Comparison of ENCODE assay signal across 8 mouse cellular contexts in the genomic region with DNA sequence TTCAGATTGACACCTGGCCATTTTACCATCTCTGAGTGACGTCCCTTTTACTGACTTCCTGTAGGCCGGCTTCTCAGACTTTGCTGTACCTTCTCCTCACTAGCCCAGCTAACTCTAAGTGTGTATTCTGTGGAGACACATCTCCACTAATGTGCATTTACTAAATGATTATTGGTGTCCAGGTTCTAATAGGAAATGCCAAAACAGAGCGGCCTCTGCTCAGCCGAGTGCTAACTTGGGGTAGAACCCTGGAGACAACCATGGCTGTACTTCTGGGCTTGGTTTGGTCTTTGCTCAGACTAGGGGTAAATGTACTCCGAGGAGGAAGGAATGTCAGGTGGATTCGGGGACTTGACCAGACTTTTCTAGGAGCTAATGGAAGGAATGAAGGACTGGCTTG. TPM values are rescaled to one million over a fixed set of nuclear protein-coding genes. Genes with fewer than 3 reads are reported as not detected.
DNase-seq lines count a peak whose midpoint lies in the region; ATAC-seq and TF ChIP-seq lines count a peak whose summit lies in the region.

No protein-coding gene starts in this region.

- H3K4me2 ChIP-seq in kidney, embryonic 16.5 days (replicated peaks; ENCODE audit: low read depth, low read length), result peak overlapping the region; percentile 64
- peak overlapping the region; percentile 80 for H3K4me2 ChIP-seq in embryonic facial prominence, embryonic 13.5 days
- peak overlapping the region; percentile 46 for H3K4me2 ChIP-seq in intestine, embryonic 16.5 days (ENCODE audit: low read depth, low read length)
- H3K4me2 ChIP-seq in myocyte (ENCODE audit: low read depth), result peak overlapping the region; percentile 90

- H3K4me1 ChIP-seq in kidney, embryonic 16.5 days (ENCODE audit: insufficient read depth, low read length), result peaks cover 8% of the 10 kb centered on the region; the same call in 1 of the 2 replicates
- H3K4me1 ChIP-seq in embryonic facial prominence, embryonic 13.5 days, result peaks cover 13% of the 10 kb centered on the region
- 0 out of 2 replicates have a peak, but pooled peaks cover 7% of the 10 kb centered on the region for H3K4me1 ChIP-seq in intestine, embryonic 16.5 days (ENCODE audit: control insufficient read depth, insufficient read depth, low read length)

- no peaks in the 10 kb centered on the region for H3K9me3 ChIP-seq in kidney, embryonic 16.5 days (ENCODE audit: low read length)
- no peaks in the 10 kb centered on the region for H3K9me3 ChIP-seq in embryonic facial prominence, embryonic 13.5 days
- H3K9me3 ChIP-seq in intestine, embryonic 16.5 days (ENCODE audit: control insufficient read depth, low read length), result no peaks in the 10 kb centered on the region

- WGBS in kidney, embryonic 16.5 days, result 87% methylated on average over 6 of the region's 6 CpGs
- WGBS in embryonic facial prominence, embryonic 13.5 days, result 89% methylated on average over 6 of the region's 6 CpGs
- 89% methylated on average over 6 of the region's 6 CpGs for WGBS in intestine, embryonic 16.5 days

- no peak for DNase-seq in kidney, postnatal 25 days
- DNase-seq in cerebellum, postnatal 25 days, result no peak
- no peak for DNase-seq in right cerebral cortex, postnatal 10 days (ENCODE audit: low spot score in 2 of 2)
- no peak for DNase-seq in right cerebral cortex, postnatal 14 days

- peak overlapping the region; percentile 53 for H3K27ac ChIP-seq in kidney, embryonic 16.5 days (ENCODE audit: low read length)
- H3K27ac ChIP-seq in embryonic facial prominence, embryonic 13.5 days, result peak overlapping the region; percentile 23; the same call in 1 of the 2 replicates
- peak overlapping the region; percentile 65 for H3K27ac ChIP-seq in intestine, embryonic 16.5 days (ENCODE audit: low read length)

- H3K79me2 ChIP-seq in myocyte (ENCODE audit: control insufficient read depth, insufficient read depth), result peaks cover 26% of the 10 kb centered on the region

- peak overlapping the region; percentile 50 for H3K9ac ChIP-seq in kidney, embryonic 16.5 days (replicated peaks; ENCODE audit: low read length)
- H3K9ac ChIP-seq in embryonic facial prominence, embryonic 13.5 days, result 0 out of 2 replicates have a peak overlapping the region, but pooled peaks have one; percentile 28
- peak overlapping the region; percentile 48; the same call in 1 of the 2 replicates for H3K9ac ChIP-seq in intestine, embryonic 16.5 days (ENCODE audit: low read depth, low read length)

- peak; percentile 29 for ATAC-seq in kidney, embryonic 16.5 days (ENCODE audit: low FRiP score, low TSS enrichment)
- no peak for ATAC-seq in embryonic facial prominence, embryonic 13.5 days (ENCODE audit: insufficient number of reproducible peaks, insufficient read depth, low FRiP score, low TSS enrichment, low read depth)
- ATAC-seq in intestine, embryonic 16.5 days, result no peak; the same call in none of the 2 replicates

- no peaks in the 10 kb centered on the region for H3K36me3 ChIP-seq in kidney, embryonic 16.5 days (ENCODE audit: insufficient read depth, low read length)
- no peaks in the 10 kb centered on the region for H3K36me3 ChIP-seq in embryonic facial prominence, embryonic 13.5 days
- H3K36me3 ChIP-seq in intestine, embryonic 16.5 days (ENCODE audit: control insufficient read depth, insufficient read depth, low read length), result no peaks in the 10 kb centered on the region
- H3K36me3 ChIP-seq in myocyte (ENCODE audit: control insufficient read depth, insufficient read depth), result no peaks in the 10 kb centered on the region

- H3K27me3 ChIP-seq in kidney, embryonic 16.5 days (ENCODE audit: insufficient read depth, low read length), result no peaks in the 10 kb centered on the region
- no peaks in the 10 kb centered on the region for H3K27me3 ChIP-seq in embryonic facial prominence, embryonic 13.5 days
- H3K27me3 ChIP-seq in intestine, embryonic 16.5 days (replicated peaks; ENCODE audit: control insufficient read depth, insufficient read depth, low read length), result no peaks in the 10 kb centered on the region
- no peaks in the 10 kb centered on the region for H3K27me3 ChIP-seq in myocyte (ENCODE audit: control insufficient read depth, insufficient read depth, insufficient read length)

- TF ChIP-seq POLR2A in myocyte (IDR thresholded peaks at IDR 0.05; ENCODE audit: insufficient read length, low read depth), result no peak

- H3ac ChIP-seq in myocyte (ENCODE audit: control insufficient read depth, insufficient read length), result no peak overlapping the region

- peak overlapping the region; percentile 73 for H3K4me3 ChIP-seq in kidney, embryonic 16.5 days (ENCODE audit: low read length)
- peak overlapping the region; percentile 89 for H3K4me3 ChIP-seq in embryonic facial prominence, embryonic 13.5 days
- H3K4me3 ChIP-seq in intestine, embryonic 16.5 days (ENCODE audit: low read length), result peak overlapping the region; percentile 90
- peak overlapping the region; percentile 57 for H3K4me3 ChIP-seq in myocyte

TF ChIP-seq in myocyte, 11 proteins besides CTCF, POLR2A, EP300 and RAD21:
- TF ChIP-seq USF1 (IDR thresholded peaks at IDR 0.05; ENCODE audit: low read depth) (no peak), SRF (IDR thresholded peaks at IDR 0.05; ENCODE audit: control insufficient read depth, insufficient read length, low read depth) (no peak), MAX (IDR thresholded peaks at IDR 0.05; ENCODE audit: low read depth) (no peak), POLR2AphosphoS2 (IDR thresholded peaks at IDR 0.05; ENCODE audit: insufficient read length, low read depth) (no peak), E2F4 (IDR thresholded peaks at IDR 0.05; ENCODE audit: insufficient read depth) (no peak), MYOD1 (IDR thresholded peaks at IDR 0.05; ENCODE audit: control insufficient read depth in 1 of 3, insufficient read length in 2 of 3, low read depth in 2 of 3) (no peak), REST (IDR thresholded peaks at IDR 0.05; ENCODE audit: insufficient read depth, insufficient read length) (no peak), TCF3 (IDR thresholded peaks at IDR 0.05; ENCODE audit: insufficient read length, low read depth) (no peak), CEBPB (IDR thresholded peaks at IDR 0.05; ENCODE audit: insufficient read depth, poor library complexity, severe bottlenecking) (no peak), TCF12 (IDR thresholded peaks at IDR 0.05; ENCODE audit: insufficient read depth, poor library complexity, severe bottlenecking) (no peak), MYOG (IDR thresholded peaks at IDR 0.05; ENCODE audit: control insufficient read depth in 1 of 3, insufficient read depth in 1 of 3, insufficient read length in 2 of 3, low read depth in 2 of 3) (no peak)

RNA-seq across cellular contexts. Expression of gene Inpp5f, which starts 0.6 kb away (rescaled TPM):
- 24.5 and 25.9 TPM in 2 replicates for polyA plus RNA-seq in kidney, embryonic 16.5 days (2015; fragmentation: Nextera tagmentation; extraction: Ambion mirVana)
- polyA plus RNA-seq in embryonic facial prominence, embryonic 13.5 days (2015; fragmentation: Nextera tagmentation; extraction: Ambion mirVana), result 25.3 TPM in 2 replicates
- polyA plus RNA-seq in intestine, embryonic 16.5 days (2015; fragmentation: Nextera tagmentation; extraction: Ambion mirVana), result 12.0 and 12.6 TPM in 2 replicates
- polyA plus RNA-seq in myocyte (2012; fragmentation: generic; extraction: Trizol), result 3.6 TPM
